Mouse (Mus musculus) embryonic fibroblast, embryonic 13.5 days (primary cell): ENCODE data around the gene Polr2a.

Source experiments
- CTCF ChIP-seq: IDR thresholded peaks from 2 replicates; pipeline ENCODE4 v1.5.1; 2011; ENCODE audit warnings: mild to moderate bottlenecking, control low read depth, low read length, moderate library complexity, borderline replicate concordance; ENCODE audit not compliant: insufficient read depth
- POLR2A ChIP-seq: IDR thresholded peaks from 2 replicates; pipeline ENCODE4 v1.6.1; 2011; ENCODE audit warnings: low read depth, mild to moderate bottlenecking, control low read depth, low read length, moderate library complexity

- TF ChIP-seq POLR2A (no peak; the same call in 1 of the 2 replicates), CTCF (no peak)
Observed at GRCm38 (mm10) chr11:69803328-69803727, 44.9 kb upstream of the Polr2a start.
